Mouse (Mus musculus) lung, postnatal 0 days (tissue): ENCODE measurements at regions not wholly inside any gene's neighbourhood (a gene's known extent, or its start where the extent isn't known, plus 50 kb on each side); places are given as distances from the start of the nearest gene placed in this dataset.

Source experiments
- CTCF ChIP-seq: IDR thresholded peaks from 2 replicates; pipeline ENCODE4 v1.5.1; 2016; ENCODE audit warnings: antibody characterized with exemption, mild to moderate bottlenecking
- EP300 ChIP-seq: IDR thresholded peaks from 2 replicates; pipeline ENCODE4 v1.6.1; 2016; ENCODE audit warnings: antibody characterized with exemption, mild to moderate bottlenecking, control low read depth

GRCm38 (mm10) chr17:31748971-31749370 lies 71.4 kb downstream of the Cryaa start:
- TF ChIP-seq CTCF = no peak
- TF ChIP-seq EP300 = no peak
